Mouse (Mus musculus) adrenal gland, postnatal 10 days (tissue): ENCODE measurements around the gene Zfp385a. TPM values are rescaled to one million over a fixed set of nuclear protein-coding genes. Genes with fewer than 3 reads are reported as not detected.
A peak's percentile ranks its signal among the peaks of the same experiment; 100 is the strongest.

Experiments used
- DNase-seq: peaks from one replicate; pipeline ENCODE4 v3.0.0; 2021; ENCODE audit warnings: mixed read lengths
- long read RNA-seq, 2 experiments: library from polyadenylated mRNA; stranded (forward); transcript quantifications; one replicate each; pipeline ENCODE4 v2.0.0; 2021
- total RNA-seq, 2 experiments: library from RNA; stranded (reverse); gene quantifications; 2 replicates each; pipeline ENCODE4 v1.2.3; 2021

The Zfp385a gene
- 10 to 100 TPM; 20.1 to 24.2 TPM for total RNA-seq
- long read RNA-seq, experiment 1, partial matches to known transcripts: 0 of 5 reads
- long read RNA-seq, experiment 1, other reads (novel, unspliced or antisense): 5 of 5 reads
- long read RNA-seq, experiment 2, partial matches to known transcripts: 0 of 1 reads
- long read RNA-seq, experiment 2, other reads (novel, unspliced or antisense): 1 of 1 reads

DNA sequence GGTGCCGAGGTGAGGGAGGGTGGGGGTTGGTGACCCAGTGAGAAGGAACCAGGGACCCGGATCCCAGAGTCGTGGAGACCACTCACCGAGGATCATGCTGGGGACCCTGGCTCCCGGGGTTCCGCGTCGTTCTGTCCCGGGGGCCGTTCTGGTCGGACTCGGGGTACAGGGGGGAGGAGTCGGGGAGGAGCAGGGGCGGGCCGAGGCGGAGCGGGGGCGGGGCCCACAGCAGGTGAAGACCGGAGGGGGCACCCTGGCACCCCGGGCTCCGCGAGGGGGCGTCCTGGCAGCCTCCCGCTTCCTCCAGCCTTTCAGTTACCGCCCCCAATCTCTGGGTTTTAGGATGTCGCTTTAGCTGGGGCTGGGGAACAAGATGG is at the start of gene Zfp385a:
TSS of gene Zfp385a (minus strand) at position 133 of the 377 bp plus-strand sequence.
- DNase-seq: peak; percentile 71

DNA sequence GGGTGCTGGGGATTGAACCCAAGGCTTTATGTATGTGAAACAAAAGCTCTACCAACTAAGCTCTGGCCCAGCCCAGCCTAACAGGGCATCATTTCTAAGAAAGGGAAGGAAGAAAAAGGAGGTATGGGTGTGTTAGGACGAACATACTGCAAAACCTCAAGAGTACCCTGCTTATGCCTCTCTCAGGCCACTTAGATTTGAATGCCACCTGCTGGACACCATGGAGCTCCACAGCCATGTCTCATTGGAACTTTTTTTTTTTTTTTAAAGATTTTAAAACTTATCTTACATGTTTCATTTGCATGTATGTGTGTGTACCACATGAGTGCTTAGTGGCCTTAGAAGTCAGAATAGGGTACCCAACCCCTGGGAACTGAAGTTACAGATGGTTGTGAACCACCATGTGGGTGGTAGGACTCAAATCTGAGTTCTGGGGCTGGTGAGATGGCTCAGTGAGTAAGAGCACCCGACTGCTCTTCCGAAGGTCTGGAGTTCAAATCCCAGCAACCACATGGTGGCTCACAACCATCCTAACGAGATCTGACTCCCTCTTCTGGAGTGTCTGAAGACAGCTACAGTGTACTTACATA is 48.8 kb upstream of the Zfp385a start:
- DNase-seq: no peak

DNA sequence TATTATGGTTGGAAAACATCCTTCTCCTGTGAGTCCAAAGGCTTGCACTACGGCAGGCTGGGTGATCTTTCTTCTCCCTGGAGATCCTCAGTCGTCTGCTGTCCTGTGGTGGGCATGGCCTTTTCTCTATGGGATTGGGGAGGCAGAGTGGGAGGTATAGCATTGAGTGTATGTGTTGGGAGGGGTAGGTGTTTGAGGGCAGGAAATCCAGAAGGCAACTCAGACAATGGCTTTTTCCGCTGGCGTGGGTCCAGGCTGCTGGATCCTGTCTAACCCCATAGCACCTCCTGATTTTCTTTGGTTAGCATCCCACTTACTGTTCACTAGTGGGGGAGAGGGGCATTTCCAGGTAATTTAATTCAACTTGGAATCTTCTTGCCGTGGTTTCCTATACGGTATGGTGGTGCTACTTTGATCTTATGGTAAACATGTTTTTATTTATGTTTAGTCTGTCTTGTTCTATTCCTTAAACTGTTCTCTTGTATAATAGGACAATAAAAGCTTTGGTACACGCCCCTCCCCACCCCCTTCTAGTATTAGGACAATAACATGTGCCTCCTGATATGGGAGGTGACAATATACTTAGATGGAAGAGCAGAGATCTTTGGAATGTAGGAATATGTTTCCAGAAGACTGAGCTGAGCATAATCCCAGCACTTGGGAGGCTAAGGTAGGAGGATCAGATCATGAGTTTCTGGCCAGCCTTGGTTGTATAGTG is 44.0 kb upstream of the Zfp385a start:
- DNase-seq: peak; percentile 69

DNA sequence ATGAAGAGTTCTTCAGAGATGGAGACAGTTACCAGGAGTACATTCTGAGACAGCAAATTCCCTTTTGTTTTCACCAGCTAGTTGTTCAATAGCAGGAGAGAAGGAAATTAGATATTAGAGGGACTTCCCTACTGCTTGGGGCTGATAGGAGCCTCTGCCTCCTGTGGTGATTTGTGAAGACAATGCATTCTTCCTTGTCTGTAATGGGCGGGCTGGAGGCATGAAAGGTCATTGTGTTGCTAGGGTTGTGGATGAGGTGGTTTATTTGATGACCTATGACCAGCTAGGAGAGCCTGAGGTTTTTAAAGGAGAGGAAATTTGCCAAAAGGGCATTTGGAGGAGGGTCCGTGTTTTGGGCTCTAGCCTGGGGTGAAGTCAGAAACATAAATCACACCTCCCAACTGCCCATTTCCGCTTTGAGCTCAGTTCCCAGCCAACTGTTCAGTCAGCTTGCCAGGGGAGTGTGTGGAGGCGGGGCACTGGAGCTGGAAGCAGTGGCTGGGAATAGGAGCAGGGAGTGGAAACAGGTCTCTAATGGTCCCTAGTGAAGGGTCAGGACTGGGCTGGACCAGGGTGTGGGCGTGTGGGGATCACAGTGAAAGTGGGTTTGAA is 43.0 kb upstream of the Zfp385a start:
- DNase-seq: peak; percentile 74

DNA sequence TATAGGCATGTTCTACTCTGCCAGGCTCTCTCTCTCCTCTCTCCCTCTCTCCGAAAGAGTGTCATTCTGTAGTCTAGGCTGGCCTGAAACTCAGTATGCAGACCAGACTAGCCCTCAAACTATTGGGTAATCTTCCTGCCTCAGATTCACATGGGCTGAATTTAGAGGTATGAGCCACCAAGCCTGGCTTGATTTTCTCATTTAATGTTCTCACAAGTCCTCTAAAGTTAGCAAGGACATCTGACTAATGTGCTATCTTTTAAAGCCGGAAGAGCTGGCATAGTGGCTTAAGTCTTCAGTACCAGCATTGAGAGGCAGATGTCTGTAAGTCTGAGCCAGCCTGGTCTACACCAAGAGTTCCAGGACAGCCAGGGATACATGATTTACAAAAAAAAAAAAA is 42.2 kb upstream of the Zfp385a start:
- DNase-seq: no peak

DNA sequence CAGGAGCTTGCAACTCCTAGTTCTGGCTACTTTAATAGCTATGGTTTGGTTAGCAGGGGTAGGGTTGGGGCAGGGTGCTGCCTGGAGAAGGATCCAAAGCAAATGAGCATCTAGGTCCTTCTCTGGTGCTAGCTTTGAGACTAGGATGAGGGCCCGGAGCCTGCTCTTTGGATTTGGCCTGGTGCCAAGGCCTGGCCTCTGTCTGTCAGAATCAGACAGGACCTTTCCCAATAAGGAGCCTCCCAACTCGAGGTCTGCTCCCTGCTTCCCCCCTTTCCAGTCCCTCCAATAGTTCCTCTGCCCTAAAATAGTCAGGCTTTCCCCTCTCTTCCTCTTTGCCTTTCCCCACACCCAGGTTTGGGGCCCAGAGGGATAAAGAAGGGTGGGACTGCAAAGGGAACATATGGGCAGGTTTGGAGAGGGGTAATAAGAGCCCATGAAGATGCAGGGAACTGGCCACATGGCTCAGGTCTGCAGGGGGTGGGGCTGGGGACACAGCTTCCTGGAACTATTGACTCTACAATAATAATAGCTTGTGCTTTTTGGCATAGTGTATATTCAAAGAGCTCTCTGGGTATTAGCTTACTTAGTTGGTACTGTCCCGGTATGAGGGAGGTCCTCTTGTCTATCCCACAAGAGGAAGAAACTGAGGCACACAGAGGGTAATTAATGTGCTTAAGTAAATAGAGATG is 38.9 kb upstream of the Zfp385a start:
- peak; percentile 30 for DNase-seq

DNA sequence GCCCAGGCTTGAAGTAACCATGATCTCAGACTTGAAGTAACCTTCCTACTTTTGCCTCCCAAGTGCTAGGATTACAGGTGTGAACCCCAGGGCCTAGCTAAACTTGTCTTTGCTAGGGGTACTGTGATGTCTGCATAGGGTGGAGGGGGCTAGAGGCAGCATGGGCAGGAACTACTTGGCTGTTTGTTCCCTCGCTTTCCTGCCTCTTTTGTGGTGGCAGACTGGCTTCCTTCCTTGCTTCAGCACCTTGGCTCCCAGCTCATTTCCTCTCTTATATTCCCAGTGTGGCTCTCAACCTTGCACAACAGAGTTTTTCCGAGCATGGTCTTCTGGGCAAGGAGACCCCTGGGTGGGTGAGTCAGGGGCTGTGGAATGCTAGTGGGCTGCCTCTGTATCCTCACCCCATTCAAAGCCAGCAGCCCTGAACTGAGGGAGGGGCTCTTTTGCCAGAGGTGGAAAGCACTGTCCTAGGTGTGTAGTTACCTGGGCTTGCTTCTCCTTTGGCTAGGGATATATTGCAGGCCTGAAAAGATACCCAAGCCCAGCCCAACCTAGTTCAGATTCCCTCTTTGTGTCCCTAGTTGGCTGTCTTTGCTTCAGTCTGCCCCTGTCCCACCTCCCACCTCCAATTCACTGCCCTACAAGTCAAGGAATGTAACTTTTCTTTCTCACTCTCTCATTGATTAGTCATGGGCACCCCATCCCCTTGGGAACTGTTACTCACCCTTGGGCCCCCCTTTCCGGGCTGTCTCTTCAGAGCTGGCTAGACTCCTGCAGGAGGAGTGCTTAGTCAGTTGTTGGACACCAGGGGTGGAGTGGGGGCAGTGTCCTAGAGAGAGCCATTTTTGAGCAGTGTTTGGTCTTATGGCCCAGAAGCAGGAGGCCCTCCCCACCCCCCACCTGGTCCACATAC is 38.1 kb upstream of the Zfp385a start:
- DNase-seq: peak; percentile 22

DNA sequence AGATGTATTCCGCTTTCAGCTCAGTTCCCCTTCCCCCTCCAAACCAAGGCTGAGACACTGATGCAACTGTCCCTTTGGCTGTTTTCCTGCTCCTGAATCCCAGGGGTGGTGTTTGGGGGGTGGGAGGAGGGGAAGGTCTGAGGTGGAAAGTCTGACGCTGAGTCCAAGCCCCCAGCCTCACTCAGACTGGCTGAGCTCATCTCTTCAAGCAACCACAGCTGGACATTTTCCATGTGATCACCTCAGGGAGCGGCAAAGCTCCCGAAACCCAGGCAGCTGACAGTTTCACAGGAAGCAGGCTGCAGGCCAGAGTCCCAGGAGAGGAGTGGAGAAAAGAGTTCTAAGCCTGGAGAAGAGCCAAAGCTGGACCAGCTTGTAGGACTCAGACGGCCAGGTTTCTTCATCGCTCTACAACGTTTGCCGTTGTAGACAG is 37.0 kb upstream of the Zfp385a start:
- peak; percentile 52 for DNase-seq

DNA sequence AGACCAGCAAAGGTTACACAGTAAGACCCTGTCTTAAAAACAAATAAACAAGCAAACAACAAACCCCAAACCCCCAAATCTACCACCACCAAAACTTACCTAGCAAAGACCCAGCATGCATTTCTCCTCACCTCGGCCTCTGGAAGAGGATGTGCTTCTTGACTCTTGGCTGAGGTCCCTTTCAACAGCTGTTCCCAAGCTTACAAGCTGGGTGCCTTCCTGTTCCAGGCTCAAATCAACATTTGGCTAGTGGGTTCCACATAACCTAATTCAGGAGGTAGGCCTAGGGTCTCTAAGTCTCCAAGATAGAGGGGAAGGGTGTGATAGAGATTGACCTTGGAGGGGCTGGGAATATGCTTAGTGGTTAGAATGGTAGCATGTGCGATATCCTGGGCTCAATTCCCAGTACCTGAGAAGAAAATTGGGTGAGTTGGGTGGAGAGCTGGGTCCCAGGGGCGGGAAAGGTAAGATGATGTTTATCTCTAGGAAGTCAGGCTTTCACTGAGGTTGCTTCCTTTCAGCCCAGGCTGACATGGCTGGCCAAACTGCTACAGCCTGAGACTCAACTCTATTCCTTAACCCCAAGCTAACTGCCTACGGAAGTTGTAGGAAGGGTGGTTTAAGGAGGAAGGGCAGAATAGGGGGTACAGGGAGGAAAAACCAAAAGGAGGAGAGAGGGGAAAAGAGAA is 35.4 kb upstream of the Zfp385a start:
- DNase-seq: no peak

DNA sequence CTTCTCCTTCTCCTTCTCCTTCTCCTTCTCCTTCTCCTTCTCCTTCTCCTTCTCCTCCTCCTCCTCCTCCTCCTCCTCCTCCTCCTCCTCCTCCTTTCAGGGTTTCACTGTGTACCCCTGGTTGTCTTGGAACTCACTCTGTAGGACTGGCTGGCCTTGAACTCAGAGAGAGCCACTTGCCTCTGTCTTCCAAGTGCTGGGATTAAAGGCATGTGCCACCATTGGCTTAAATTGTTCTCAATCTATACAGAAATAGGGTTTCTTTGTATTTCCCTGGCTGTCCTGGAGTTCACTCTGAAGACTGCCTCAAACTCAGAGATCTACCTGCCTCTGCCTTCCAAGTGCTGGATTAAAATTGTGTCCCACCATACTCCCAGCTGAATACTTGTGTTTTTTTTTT is 32.6 kb upstream of the Zfp385a start:
- DNase-seq: no peak

DNA sequence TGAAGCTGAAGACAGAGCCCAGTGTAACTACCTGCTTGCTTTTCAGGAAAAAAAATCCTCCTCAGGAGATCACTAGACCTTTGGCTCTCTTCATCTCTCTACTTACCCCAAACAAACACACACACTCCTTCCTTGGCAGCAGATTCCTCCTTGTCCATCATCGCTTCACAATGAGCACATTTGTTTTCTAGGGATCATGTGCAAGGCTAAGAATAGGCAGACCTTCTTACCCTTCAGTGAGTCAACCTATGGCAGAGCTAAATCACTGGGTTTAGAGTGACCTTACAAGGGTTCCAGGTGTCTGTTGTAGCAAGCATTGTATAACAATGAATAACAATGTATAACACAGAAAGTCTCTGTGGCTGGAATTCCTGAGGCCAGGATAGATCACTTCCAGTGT is 31.8 kb upstream of the Zfp385a start:
- no peak for DNase-seq

DNA sequence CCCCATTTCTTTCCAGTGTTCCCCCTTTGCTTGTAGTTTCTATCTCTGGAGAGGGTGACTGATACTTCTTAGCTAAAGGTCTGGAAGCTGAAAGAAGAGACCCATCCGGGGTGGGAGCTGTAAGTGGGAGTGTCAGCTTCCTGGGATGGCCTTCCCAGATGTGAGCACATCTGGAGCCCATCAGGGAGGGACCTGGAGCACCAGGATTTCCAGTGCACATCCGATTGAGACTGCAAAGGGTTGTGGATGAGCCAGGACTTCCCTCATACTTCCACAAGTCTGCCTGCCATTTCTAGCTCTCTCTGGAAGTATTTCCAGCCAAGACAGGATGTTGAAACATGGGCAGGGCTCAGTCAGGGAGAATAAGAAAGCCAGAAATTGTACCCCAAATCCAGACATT is 31.3 kb upstream of the Zfp385a start:
- no peak for DNase-seq

DNA sequence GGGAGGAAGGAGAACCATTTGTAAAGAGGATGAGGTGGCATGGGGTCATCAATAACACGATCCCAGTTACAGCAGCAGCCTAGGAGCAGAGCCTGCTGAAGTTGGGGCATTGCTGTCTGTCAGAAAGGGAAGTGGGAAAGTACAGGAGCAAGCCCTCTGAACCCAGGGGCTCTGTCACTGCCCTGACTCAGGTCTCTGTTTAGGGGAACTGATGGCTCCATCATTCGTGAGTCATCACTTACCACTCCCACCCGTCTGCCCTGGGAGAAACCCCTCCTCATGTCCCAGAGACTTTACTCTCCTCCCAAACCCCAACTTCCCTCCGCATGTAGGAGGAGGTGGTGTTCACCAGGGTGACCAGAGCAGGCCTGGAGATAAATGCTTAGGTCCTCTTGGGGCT is 30.6 kb upstream of the Zfp385a start:
- DNase-seq: no peak

DNA sequence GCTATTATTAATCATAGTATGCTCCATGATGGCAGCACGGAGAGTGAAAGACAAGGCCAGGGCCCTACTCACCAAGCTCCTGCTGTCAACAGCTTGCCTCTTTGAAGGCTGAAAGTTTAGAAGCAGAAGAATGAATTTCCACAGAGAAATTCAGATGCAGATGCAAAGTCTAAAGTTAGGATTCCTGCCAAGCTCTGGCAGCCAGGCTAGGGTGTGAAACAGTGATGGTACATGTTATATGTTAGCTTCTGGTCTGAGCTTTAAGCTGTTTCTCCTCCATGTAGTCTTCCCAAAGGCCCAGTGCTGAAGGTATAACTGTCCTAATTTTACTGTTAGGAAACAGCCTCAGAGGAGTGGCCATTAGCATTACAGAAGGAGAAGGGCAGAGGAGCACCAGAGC is 29.2 kb upstream of the Zfp385a start:
- DNase-seq: no peak

DNA sequence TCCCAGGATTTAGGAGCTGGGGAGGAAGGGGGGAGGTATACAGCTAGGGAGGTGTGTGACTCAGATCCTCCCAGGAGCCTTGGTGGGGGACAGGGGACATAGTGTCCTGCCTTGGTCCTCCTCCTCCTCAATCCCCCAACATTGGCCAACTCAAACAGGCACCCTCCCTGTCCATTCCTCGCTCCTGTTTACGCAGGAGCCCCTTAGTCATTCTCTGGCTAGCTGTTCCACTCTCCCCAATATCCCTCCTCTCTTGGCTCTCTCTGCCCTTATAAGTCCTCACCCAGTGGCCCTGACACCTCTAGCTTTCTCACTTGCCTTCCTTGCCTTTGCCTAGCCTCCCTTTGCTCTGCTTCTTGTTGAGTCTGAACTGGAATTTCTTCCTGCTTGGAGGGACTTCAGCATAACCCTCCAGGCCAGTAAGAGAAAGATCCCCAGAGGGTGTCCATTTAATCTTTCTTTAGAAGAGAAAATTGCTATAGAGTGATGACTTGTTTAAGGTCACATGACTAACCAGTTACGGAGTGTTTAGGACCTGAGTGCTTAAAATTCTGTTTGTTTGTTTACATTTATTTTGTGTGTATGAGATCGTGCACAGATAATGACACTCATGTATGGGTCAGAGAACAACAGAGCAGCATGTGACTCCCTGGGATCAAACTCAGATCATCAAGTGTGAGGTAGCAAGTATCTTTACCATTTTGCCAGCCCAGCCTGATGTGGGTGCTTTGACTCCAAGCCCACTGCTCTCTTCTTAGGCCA is 28.5 kb upstream of the Zfp385a start:
- DNase-seq: no peak

DNA sequence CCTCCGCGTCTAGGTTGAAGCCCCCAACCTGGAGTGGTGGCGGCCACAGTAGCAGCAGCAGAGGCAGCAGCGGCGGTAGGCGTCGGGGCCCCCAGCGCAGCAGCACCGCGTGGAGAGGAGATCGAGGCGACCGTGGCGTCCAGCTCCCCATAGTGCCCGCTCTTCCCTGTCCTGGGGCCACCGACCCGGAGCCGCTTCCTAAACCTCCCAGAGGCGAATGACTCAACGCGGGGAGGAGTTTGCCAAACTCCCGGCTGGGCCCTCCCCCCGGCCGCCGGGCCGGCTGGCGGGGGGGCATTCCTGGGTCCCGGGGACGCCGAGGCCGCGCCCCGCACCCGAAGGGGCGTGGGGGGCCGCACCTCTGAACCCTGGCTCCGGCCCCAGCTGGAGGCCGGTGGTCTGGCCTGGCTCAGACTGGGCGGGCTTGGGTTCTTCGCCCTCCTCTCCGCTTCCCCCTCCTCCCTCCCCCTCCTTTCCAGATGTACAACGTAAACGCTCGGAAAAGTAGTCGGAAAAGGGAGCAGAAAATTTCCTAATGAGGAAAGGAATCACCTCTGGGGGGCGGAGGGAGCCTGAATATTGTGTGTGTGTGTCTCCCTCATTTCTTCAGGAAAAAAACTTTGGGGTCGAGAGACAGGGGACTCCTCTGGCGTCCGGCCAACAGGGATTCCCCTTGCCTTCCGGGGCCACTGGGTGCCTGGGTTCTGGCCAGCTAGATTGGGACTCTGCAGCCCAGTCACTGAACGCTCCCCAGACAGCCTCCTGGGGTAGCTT is 26.7 kb upstream of the Zfp385a start, which contains the start of gene Itga5:
TSS of gene Itga5 (minus strand) at position 388 of the 774 bp plus-strand sequence.
- DNase-seq: peak; percentile 89

DNA sequence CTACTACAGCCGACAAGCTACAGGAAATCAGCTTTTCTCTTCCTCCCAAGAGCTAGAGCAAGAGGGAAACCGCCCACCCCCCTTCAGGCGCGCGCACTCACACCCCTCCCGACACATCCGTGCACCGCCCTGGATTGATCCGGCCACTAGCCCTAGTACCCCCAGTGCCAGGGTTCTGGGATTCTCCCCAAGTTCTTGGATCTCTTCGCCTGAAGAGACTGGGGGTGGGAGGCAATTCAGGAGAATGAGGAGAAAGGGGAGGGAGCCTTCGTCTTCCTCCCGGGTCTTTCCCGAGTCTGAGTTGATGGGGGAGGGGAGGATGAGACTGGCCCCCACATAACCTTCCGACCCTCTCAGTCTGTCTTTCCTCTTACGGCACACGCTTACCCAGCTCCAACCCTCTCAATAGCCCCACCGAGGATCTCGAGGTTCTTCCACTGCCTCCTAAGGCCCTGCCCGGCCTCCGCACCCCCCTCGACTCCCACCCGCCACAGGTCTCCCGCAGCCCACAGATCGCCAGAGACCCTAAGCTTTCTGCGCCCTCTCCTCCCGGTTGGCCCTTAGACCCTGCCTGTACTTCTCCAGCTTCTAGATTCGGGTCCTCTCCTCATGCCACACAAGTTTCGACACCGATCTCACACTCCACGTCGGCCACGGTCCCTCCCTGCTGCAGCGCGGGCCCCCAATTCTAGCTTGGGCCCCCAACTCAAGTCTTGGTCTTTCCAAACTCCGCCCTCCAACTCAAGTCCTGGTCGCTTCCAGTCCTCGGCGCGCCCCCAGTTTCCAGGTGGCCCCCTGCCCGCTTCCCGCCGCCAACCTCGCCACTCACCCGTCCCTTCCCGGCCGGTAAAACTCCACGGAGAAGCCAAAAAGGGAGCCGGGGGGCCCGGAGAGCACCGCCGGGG is 25.8 kb upstream of the Zfp385a start:
- peak; percentile 67 for DNase-seq

DNA sequence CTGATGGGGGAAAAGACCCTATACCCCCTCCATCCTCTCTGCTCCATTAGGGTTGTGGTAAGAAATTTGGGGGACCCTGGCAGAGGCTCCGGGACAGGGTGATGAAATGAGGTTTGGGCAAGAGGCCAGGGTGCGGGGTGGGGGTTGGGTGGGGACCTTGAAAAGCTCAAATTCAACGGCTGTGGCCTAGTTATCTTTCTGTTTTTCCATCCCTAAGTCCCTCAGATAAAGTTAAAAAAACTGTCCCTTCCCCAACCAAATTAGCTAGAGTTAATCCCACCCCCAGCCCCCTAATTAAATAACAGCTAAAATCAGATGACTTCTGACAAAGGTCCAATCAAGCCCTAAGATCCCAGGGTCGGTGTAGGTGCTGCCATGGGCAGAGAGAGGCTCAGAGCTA is 24.9 kb upstream of the Zfp385a start:
- DNase-seq: no peak
